In genomic region chr2:14597909-14598563, GRCm38 (mm10) we compare ENCODE assay signal across 25 mouse cellular contexts.
"Had no signal": no experiment of that assay in that cellular context is flagged by ENCODE, and none has a peak within 500 bp of the region (broad histone marks: within the 10 kb centered on the region; RNA-seq: fewer than 3 reads in every experiment).

No protein-coding gene starts in this region.

- H3K27me3 ChIP-seq: heart, embryonic 12.5 days; intestine, embryonic 15.5 days had no signal

- H3K36me3 ChIP-seq: heart, embryonic 10.5 days; heart, embryonic 12.5 days; hindbrain, embryonic 10.5 days; intestine, embryonic 15.5 days; limb, embryonic 10.5 days; limb, embryonic 12.5 days; liver, embryonic 13.5 days had no signal

- H3K4me2 ChIP-seq: heart, embryonic 12.5 days; hindbrain, embryonic 14.5 days; intestine, embryonic 15.5 days; limb, embryonic 12.5 days; liver, embryonic 11.5 days; liver, embryonic 13.5 days had no signal

- H3K9me3 ChIP-seq: heart, embryonic 10.5 days; heart, embryonic 12.5 days; hindbrain, embryonic 10.5 days; intestine, embryonic 15.5 days; limb, embryonic 10.5 days; limb, embryonic 12.5 days; liver, embryonic 13.5 days had no signal

- H3K4me1 ChIP-seq: heart, embryonic 10.5 days; intestine, embryonic 15.5 days; limb, embryonic 10.5 days; limb, embryonic 12.5 days; liver, embryonic 13.5 days had no signal

- H3K4me3 ChIP-seq: gastrocnemius, adult 2 months; heart, embryonic 10.5 days; heart, embryonic 12.5 days; hindbrain, embryonic 10.5 days; intestine, embryonic 15.5 days; layer of hippocampus, adult 2 months; left cerebral cortex, adult 2 months; limb, embryonic 10.5 days; limb, embryonic 12.5 days; liver, embryonic 13.5 days had no signal

- H3K27ac ChIP-seq: gastrocnemius, adult 2 months; heart, embryonic 10.5 days; hindbrain, embryonic 10.5 days; hindbrain, embryonic 14.5 days; intestine, embryonic 15.5 days; layer of hippocampus, adult 2 months; left cerebral cortex, adult 2 months; limb, embryonic 10.5 days; limb, embryonic 12.5 days; liver, embryonic 13.5 days had no signal

- DNase-seq: gastrocnemius, adult 2 months; gastrocnemius, postnatal 10 days; gastrocnemius, postnatal 25 days; heart, adult 18-20 months; heart, postnatal 10 days; heart, postnatal 4 days; kidney, adult 18-20 months; kidney, adult 8-10 months; kidney, postnatal 10 days; kidney, postnatal 25 days; kidney, postnatal 4 days; liver; liver, embryonic 13.5 days had no signal

- H3K9ac ChIP-seq: heart, embryonic 12.5 days; hindbrain, embryonic 14.5 days; intestine, embryonic 15.5 days; limb, embryonic 12.5 days; liver, embryonic 13.5 days had no signal

- ATAC-seq: inflammation-experienced regulatory T-cells, adult 6 months; intestine, embryonic 15.5 days; intestine, postnatal 0 days had no signal
